Mouse (Mus musculus) thymus, adult 2 months (tissue): ENCODE measurements around the gene Mogs.

ENCODE experiments used
- CTCF ChIP-seq: fragments of 200-500 bp; IDR thresholded peaks from 2 replicates; pipeline ENCODE4 v1.5.1; 2012; ENCODE audit warnings: mild to moderate bottlenecking, control low read depth, low read length, moderate library complexity, borderline replicate concordance; ENCODE audit not compliant: control insufficient read depth, poor library complexity, insufficient read depth; ENCODE audit errors: extremely low read depth
- POLR2A ChIP-seq: fragments of 200-500 bp; IDR thresholded peaks from 2 replicates; pipeline ENCODE4 v1.6.1; 2012; ENCODE audit warnings: mild to moderate bottlenecking, low read length, control low read depth, moderate library complexity; ENCODE audit not compliant: control insufficient read depth, poor library complexity, insufficient read depth; ENCODE audit errors: extremely low read depth

DNA sequence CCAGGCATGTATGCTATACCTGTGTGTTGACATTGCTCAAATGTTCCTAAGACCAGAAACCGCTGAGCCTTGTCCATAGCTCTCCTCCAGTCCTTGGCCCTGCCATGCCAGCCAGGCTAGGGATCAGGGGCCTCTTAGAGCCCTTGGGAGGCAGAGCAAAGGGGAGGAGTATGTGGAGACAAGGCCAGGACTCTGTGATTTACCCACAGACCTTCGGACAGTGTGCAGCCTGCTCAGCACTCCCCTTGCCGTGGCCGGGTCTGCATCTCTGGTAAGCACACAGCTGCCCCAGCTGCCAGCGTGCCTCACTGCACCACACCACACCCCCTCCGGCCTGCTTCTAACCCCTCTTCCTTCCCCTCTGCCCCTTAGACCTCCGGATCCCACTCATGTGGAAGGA lies 32.0 kb downstream of the Mogs start:
- TF ChIP-seq CTCF (no peak), POLR2A (no peak)
